ENCODE assay signal across 8 mouse cellular contexts in the genomic region with DNA sequence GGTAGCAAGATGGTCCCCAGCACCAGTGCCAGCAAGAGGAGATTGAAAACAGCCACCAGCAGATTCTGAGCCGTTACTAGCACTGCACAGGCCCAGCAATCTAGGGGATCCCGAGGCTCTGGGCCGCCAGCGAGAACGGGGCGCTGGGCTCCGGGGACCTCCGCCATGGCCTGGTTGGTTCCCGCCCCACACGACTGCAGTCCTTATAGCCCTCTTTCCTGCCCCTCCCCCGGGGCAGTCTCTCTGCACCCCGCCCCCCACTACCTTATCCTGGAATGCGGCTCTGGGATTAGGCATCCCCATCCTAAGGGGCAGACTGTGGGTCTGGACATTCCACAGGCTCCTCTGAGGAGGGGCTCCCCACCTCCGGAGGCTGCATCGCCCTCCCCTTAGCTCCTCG. TPM values are rescaled to one million over a fixed set of nuclear protein-coding genes. Genes with fewer than 3 reads are reported as not detected.
DNase-seq lines count a peak whose midpoint lies in the region; ATAC-seq and TF ChIP-seq lines count a peak whose summit lies in the region.

A gene (minus strand): TSS at position 176 of the 400 bp plus-strand sequence.

- H3K4me1 ChIP-seq in forebrain, embryonic 15.5 days = peaks cover 32% of the 10 kb centered on the region
- peaks cover 17% of the 10 kb centered on the region for H3K4me1 ChIP-seq in hindbrain, embryonic 11.5 days (replicated peaks; ENCODE audit: control insufficient read depth, insufficient read depth, low read length)
- H3K4me1 ChIP-seq in limb, embryonic 14.5 days (ENCODE audit: control insufficient read depth, insufficient read depth, low read length) = peaks cover 32% of the 10 kb centered on the region
- H3K4me1 ChIP-seq in neural tube, embryonic 11.5 days (ENCODE audit: control insufficient read depth, insufficient read depth, low read length) = peaks cover 23% of the 10 kb centered on the region

- H3K9ac ChIP-seq in forebrain, embryonic 15.5 days (replicated peaks) = 0 out of 2 replicates have a peak within 1 kb of the TSS, but pooled peaks have one; percentile 2
- H3K9ac ChIP-seq in hindbrain, embryonic 11.5 days (ENCODE audit: low read depth, low read length) = peak within 1 kb of the TSS; percentile 38; the same call in 1 of the 2 replicates
- peak within 1 kb of the TSS; percentile 87 for H3K9ac ChIP-seq in limb, embryonic 14.5 days (ENCODE audit: low read depth, low read length, severe bottlenecking)
- H3K9ac ChIP-seq in neural tube, embryonic 11.5 days (ENCODE audit: low read length) = peak within 1 kb of the TSS; percentile 42

- TF ChIP-seq POLR2A in limb, embryonic 14.5 days (IDR thresholded peaks at IDR 0.05; ENCODE audit: borderline replicate concordance, extremely low read depth, insufficient read depth, insufficient read length) = no peak

- peak within 1 kb of the TSS; percentile 65; the same call in 1 of the 2 replicates for H3K4me2 ChIP-seq in forebrain, embryonic 15.5 days (replicated peaks)
- peak within 1 kb of the TSS; percentile 24 for H3K4me2 ChIP-seq in hindbrain, embryonic 11.5 days (replicated peaks; ENCODE audit: low read depth, low read length)
- peak within 1 kb of the TSS; percentile 91 for H3K4me2 ChIP-seq in limb, embryonic 14.5 days (replicated peaks; ENCODE audit: low read depth, low read length, severe bottlenecking)
- H3K4me2 ChIP-seq in neural tube, embryonic 11.5 days (ENCODE audit: low read depth) = peak within 1 kb of the TSS; percentile 33

- H3K9me3 ChIP-seq in forebrain, embryonic 15.5 days = no peaks in the 10 kb centered on the region
- no peaks in the 10 kb centered on the region for H3K9me3 ChIP-seq in hindbrain, embryonic 11.5 days (ENCODE audit: control insufficient read depth, low read length)
- no peaks in the 10 kb centered on the region for H3K9me3 ChIP-seq in limb, embryonic 14.5 days (ENCODE audit: control insufficient read depth, low read length)
- H3K9me3 ChIP-seq in neural tube, embryonic 11.5 days (ENCODE audit: control insufficient read depth, low read length) = no peaks in the 10 kb centered on the region

- no peaks in the 10 kb centered on the region; the same call in 1 of the 2 replicates for H3K27me3 ChIP-seq in forebrain, embryonic 15.5 days
- peaks cover 7% of the 10 kb centered on the region for H3K27me3 ChIP-seq in hindbrain, embryonic 11.5 days (ENCODE audit: control insufficient read depth, insufficient read depth, low read length)
- no peaks in the 10 kb centered on the region for H3K27me3 ChIP-seq in limb, embryonic 14.5 days (ENCODE audit: control insufficient read depth, insufficient read depth, low read length)
- H3K27me3 ChIP-seq in neural tube, embryonic 11.5 days (ENCODE audit: control insufficient read depth, insufficient read depth, low read length) = 0 out of 2 replicates have a peak, but pooled peaks cover 4% of the 10 kb centered on the region

- peaks cover 41% of the 10 kb centered on the region for H3K36me3 ChIP-seq in forebrain, embryonic 15.5 days
- peaks cover 10% of the 10 kb centered on the region; the same call in 1 of the 2 replicates for H3K36me3 ChIP-seq in hindbrain, embryonic 11.5 days (ENCODE audit: control insufficient read depth, insufficient read depth, low read length)
- peaks cover 46% of the 10 kb centered on the region for H3K36me3 ChIP-seq in limb, embryonic 14.5 days (ENCODE audit: control insufficient read depth, insufficient read depth, low read length)
- H3K36me3 ChIP-seq in neural tube, embryonic 11.5 days (ENCODE audit: control insufficient read depth, insufficient read depth, low read length) = peaks cover 23% of the 10 kb centered on the region

- peak within 1 kb of the TSS; percentile 7; the same call in 1 of the 2 replicates for H3K4me3 ChIP-seq in forebrain, embryonic 15.5 days
- H3K4me3 ChIP-seq in hindbrain, embryonic 11.5 days (ENCODE audit: low read depth, low read length) = peak within 1 kb of the TSS; percentile 9
- H3K4me3 ChIP-seq in limb, embryonic 14.5 days (replicated peaks; ENCODE audit: low read length) = peak within 1 kb of the TSS; percentile 23
- peak within 1 kb of the TSS; percentile 18 for H3K4me3 ChIP-seq in neural tube, embryonic 11.5 days (ENCODE audit: low read depth, low read length)

- 12% methylated on average over 16 of the region's 16 CpGs for WGBS in forebrain, embryonic 15.5 days
- 5% methylated on average over 16 of the region's 16 CpGs for WGBS in hindbrain, embryonic 11.5 days
- WGBS in limb, embryonic 14.5 days = 5% methylated on average over 16 of the region's 16 CpGs
- WGBS in neural tube, embryonic 11.5 days = 7% methylated on average over 16 of the region's 16 CpGs

- peak within 1 kb of the TSS; percentile 98; the same call in 1 of the 2 replicates for H3K27ac ChIP-seq in forebrain, embryonic 15.5 days (replicated peaks)
- H3K27ac ChIP-seq in hindbrain, embryonic 11.5 days (ENCODE audit: low read depth, low read length) = no peak within 1 kb of the TSS; the same call in 1 of the 2 replicates
- peak within 1 kb of the TSS; percentile 43 for H3K27ac ChIP-seq in limb, embryonic 14.5 days (replicated peaks; ENCODE audit: low read depth, low read length)
- H3K27ac ChIP-seq in neural tube, embryonic 11.5 days (ENCODE audit: low read depth, low read length) = 0 out of 2 replicates have a peak within 1 kb of the TSS, but pooled peaks have one; percentile 34

- DNase-seq in adrenal gland, adult (ENCODE audit: inconsistent age in 2 of 2, low spot score in 1 of 2) = peak; percentile 62 to 76
- no peak for DNase-seq in adrenal gland, adult 8-10 months
- DNase-seq in adrenal gland, postnatal 4 days (ENCODE audit: low spot score in 2 of 2) = no peak
- peak; percentile 50 for DNase-seq in hindbrain, embryonic 11.5 days (ENCODE audit: low spot score)
- DNase-seq in limb, embryonic 14.5 days (ENCODE audit: low spot score) = no peak
- no peak for DNase-seq in neural tube, embryonic 11.5 days (ENCODE audit: low spot score)
- DNase-seq in layer of hippocampus, adult 9-11 months = no peak

- no peak for ATAC-seq in forebrain, embryonic 15.5 days (replicated peaks)
- ATAC-seq in hindbrain, embryonic 11.5 days (ENCODE audit: low FRiP score) = no peak
- no peak for ATAC-seq in limb, embryonic 14.5 days (ENCODE audit: low FRiP score, low read depth)
- ATAC-seq in neural tube, embryonic 11.5 days (ENCODE audit: insufficient read depth, low FRiP score, low TSS enrichment) = no peak

RNA-seq across cellular contexts. Expression of the gene that starts here (rescaled TPM):
- 10 to 100 TPM in 2 of 4 experiments, 1 to 10 TPM in 2; 6.3 to 16.0 (median 10.4) TPM for total RNA-seq in adrenal gland, adult 8-10 months (2022)
- 10 to 100 TPM; 23.4 to 27.2 TPM for total RNA-seq in adrenal gland, postnatal 4 days (2021)
- 5.9 and 6.7 TPM in 2 replicates for polyA plus RNA-seq in forebrain, embryonic 15.5 days (2015; fragmentation: Nextera tagmentation; extraction: Ambion mirVana)
- 15.7 and 17.1 TPM in 2 replicates for polyA plus RNA-seq in hindbrain, embryonic 11.5 days (2014; fragmentation: Nextera tagmentation; extraction: Ambion mirVana)
- 17.0 and 23.7 TPM in 2 replicates for polyA plus RNA-seq in limb, embryonic 14.5 days (2012; rRNA removed)
- 18.7 and 18.9 TPM in 2 replicates for polyA plus RNA-seq in limb, embryonic 14.5 days (2014; fragmentation: Nextera tagmentation; extraction: Ambion mirVana)
- 13.1 and 17.2 TPM in 2 replicates for polyA plus RNA-seq in neural tube, embryonic 11.5 days (2014; fragmentation: Nextera tagmentation; extraction: Ambion mirVana)

Comparison
In these comparisons a context has a peak if more than half of its experiments do, and no peak if none do; other contexts are left out.
1. DNase-seq: peak in adrenal gland, adult (2 of 2) and hindbrain, embryonic 11.5 days (single experiment); none in adrenal gland, adult 8-10 months (single experiment), adrenal gland, postnatal 4 days (0 of 2), limb, embryonic 14.5 days (single experiment), neural tube, embryonic 11.5 days (single experiment) and layer of hippocampus, adult 9-11 months (single experiment).
2. H3K4me2 ChIP-seq: peak in every context shown above with its lines; median percentile 91 in limb, embryonic 14.5 days; 65 in forebrain, embryonic 15.5 days; 33 in neural tube, embryonic 11.5 days; 24 in hindbrain, embryonic 11.5 days.
3. H3K9ac ChIP-seq: peak in every context shown above with its lines; median percentile 87 in limb, embryonic 14.5 days; 42 in neural tube, embryonic 11.5 days; 38 in hindbrain, embryonic 11.5 days; 2 in forebrain, embryonic 15.5 days.
4. Peak in every context shown above with its lines, with median percentiles within 50 percentile points of each other: H3K4me3 ChIP-seq.